Mouse (Mus musculus): Measurements from ENCODE around the gene Acsl1.

GRCm38 (mm10) chr8:46551029-46551428, 80.2 kb downstream of the Acsl1 start:
- TF ChIP-seq CTCF (IDR thresholded peaks at IDR 0.05; ENCODE audit: insufficient read depth, low read depth, low read length), result no peak
- no peak for TF ChIP-seq POLR2A (IDR thresholded peaks at IDR 0.05; ENCODE audit: insufficient read depth, low read depth, low read length)

All from olfactory bulb, adult 2 months (tissue).